Mouse (Mus musculus) spleen, embryonic (tissue): ENCODE measurements around the gene Fbxl17.

Experiments
- CTCF ChIA-PET: fragments of 350-600 bp; sonication (Branson Sonifier 250); formaldehyde crosslinking; loops from one replicate; lab custom pipeline; 2022; lab: Charles Lee

Gene Fbxl17

GRCm38 (mm10) chr17:63112826-63113225 lies 387.0 kb downstream of the Fbxl17 start:
- CTCF ChIA-PET = no interaction called here

DNA sequence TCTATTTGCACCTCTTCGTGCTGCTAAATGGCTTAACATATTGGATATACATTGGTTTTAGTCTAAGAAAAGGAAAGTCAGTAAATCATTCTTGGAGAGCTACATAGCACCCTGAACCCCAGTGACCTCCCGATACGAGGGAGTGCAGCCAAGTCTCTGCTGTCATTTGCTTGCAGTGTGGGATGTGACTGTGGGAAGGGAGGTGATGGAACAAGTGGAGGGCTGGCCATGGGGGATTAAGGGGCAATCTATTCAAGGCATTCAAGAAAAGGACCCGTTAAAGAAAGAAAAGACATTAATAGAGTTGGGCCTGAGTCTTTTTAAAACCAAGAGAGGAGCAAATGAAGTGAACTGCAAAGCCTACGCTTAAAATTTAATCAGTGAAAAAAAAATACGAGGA lies 388.8 kb downstream of the Fbxl17 start:
- CTCF ChIA-PET = no interaction called here

- CTCF ChIA-PET = no interaction called here
Observed at GRCm38 (mm10) chr17:63110211-63110755, 389.5 kb downstream of the Fbxl17 start.

GRCm38 (mm10) chr17:63108035-63108434 lies 391.8 kb downstream of the Fbxl17 start:
- CTCF ChIA-PET = no interaction called here

GRCm38 (mm10) chr17:63107515-63107914 lies 392.3 kb downstream of the Fbxl17 start:
- CTCF ChIA-PET = no interaction called here

GRCm38 (mm10) chr17:63095553-63095952 lies 404.3 kb downstream of the Fbxl17 start:
- CTCF ChIA-PET = no interaction called here

DNA sequence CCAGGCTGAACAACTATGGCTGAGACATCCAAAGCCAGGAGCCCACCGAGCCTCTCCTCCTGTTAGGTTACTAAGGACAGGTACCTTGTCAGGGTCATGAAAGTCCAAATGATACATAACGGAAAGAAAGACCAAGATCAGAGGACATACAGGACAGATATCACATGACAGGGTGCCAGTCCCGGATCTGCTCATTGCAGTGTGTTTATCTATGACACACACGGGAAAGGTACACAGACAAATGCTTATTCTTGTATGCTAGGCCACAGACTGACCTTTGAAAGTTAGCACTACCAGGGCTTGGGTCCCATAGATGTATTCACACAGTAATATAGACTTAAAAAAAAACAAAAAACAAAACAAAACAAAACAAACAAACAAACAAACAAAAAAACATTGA lies 404.8 kb downstream of the Fbxl17 start:
- CTCF ChIA-PET = no interaction called here

- CTCF ChIA-PET = no interaction called here
Observed at GRCm38 (mm10) chr17:63093184-63093583, 406.6 kb downstream of the Fbxl17 start.

DNA sequence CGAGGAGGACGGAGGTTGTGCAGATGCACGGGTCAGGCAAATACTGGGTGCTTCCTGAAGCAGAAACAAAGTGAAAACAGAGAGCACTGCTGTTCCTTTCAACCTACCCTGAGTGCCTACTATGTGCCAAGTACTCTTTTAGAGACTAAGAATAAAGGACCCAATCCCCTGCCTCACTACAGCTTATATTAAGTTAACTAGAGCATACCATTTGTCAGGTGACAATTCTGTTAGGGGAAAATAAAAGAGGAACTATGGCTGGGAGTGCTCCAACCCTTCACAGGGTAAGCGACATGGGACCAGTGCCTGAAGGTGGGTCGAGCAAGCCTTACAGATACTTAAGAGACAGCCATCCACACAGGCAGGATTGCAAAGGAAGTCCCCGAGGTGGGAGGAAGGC lies 407.0 kb downstream of the Fbxl17 start:
- CTCF ChIA-PET = interaction anchor here (0.5 kb wide), 1 partner anchor 307 kb away, joined by 4 read pairs; no protein-coding TSS in a partner anchor

DNA sequence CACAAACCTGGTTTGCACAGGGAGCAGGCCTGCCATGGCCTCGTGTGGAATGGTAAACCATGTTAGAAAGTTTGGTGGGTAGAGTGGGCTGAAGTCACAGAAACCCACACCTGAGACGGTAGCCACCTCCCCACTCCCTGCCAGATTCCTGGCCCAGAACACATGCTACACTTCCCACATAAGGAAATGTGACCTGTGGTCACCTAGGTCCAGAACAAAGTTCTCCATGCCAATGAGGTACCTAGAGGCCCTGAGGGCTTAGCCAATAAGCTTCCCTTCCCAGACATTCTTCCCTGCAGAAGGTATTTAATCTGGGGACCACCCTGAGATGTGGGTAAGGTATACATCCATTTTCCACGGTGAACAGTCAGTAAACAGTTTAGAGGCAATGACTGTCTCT lies 409.7 kb downstream of the Fbxl17 start:
- CTCF ChIA-PET = no interaction called here

DNA sequence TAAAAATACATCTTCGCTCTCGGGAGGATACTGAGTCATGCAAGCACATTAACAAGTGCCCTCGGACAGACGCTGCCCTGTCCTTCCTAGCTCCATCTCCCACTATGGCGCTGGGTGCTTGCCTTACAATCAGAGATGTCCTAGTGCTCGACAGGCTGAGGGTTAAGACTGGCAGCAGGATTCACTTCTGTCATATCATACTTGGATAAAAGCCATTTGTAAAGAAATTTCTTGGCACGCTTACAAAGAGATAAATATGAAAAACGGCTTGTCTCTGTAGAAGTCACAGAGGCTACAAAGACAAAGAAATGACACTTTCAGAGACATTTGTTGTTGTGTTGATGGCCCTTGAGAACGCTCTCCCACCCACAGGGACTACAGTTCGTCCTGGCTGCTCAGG lies 412.6 kb downstream of the Fbxl17 start:
- CTCF ChIA-PET = no interaction called here

DNA sequence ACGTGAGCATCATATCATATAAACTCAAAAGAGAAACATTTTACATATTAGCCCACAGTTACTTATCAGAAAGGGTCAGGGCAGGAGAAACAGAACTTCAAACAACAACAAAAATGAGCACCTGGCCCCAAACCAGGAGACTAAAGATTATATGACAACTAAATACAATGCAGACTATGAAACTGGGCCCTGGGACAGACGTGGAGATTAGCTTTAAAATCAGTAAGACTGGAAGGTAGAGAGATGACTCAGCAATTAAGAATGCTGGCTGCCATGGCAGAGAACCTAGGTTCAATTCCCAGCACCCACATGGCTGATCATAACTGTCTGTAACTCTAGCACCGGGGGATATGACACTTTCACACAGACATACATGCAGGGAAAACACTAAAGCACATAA lies 413.3 kb downstream of the Fbxl17 start:
- CTCF ChIA-PET = no interaction called here

GRCm38 (mm10) chr17:63085227-63085626 lies 414.6 kb downstream of the Fbxl17 start:
- CTCF ChIA-PET = no interaction called here

DNA sequence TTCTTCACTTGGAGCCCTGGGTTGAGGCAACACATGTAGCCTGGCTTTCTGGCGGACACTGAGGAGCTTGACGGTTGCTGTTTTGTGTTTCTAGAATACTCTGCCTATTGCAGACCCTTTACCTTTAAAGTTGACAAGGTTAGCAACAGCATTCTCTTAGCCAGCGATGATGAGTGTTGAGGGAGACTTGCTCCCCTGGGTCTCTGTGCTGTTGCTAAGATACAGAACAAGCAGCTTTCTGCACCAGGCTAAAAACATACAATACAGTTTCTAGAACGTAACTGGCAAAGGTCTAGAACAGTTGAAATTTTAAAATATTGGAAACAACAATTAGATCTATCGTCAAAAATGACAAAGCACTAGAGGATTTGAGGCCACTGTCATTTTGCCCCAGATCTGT lies 420.7 kb downstream of the Fbxl17 start:
- CTCF ChIA-PET = no interaction called here

GRCm38 (mm10) chr17:63077509-63077908 lies 422.3 kb downstream of the Fbxl17 start:
- CTCF ChIA-PET = no interaction called here

- CTCF ChIA-PET = interaction anchor here (0.7 kb wide), 1 partner anchor 205 kb away, joined by 6 read pairs; no protein-coding TSS in a partner anchor
Observed at GRCm38 (mm10) chr17:63076661-63077060, 423.2 kb downstream of the Fbxl17 start.

- CTCF ChIA-PET = no interaction called here
Observed at GRCm38 (mm10) chr17:63076037-63076426, 423.8 kb downstream of the Fbxl17 start.

GRCm38 (mm10) chr17:63075091-63076036 lies 424.5 kb downstream of the Fbxl17 start:
- CTCF ChIA-PET = no interaction called here

- CTCF ChIA-PET = interaction anchor here (0.5 kb wide), 1 partner anchor 61 kb away, joined by 7 read pairs; no protein-coding TSS in a partner anchor
Observed at GRCm38 (mm10) chr17:63073342-63073741, 426.5 kb downstream of the Fbxl17 start.

DNA sequence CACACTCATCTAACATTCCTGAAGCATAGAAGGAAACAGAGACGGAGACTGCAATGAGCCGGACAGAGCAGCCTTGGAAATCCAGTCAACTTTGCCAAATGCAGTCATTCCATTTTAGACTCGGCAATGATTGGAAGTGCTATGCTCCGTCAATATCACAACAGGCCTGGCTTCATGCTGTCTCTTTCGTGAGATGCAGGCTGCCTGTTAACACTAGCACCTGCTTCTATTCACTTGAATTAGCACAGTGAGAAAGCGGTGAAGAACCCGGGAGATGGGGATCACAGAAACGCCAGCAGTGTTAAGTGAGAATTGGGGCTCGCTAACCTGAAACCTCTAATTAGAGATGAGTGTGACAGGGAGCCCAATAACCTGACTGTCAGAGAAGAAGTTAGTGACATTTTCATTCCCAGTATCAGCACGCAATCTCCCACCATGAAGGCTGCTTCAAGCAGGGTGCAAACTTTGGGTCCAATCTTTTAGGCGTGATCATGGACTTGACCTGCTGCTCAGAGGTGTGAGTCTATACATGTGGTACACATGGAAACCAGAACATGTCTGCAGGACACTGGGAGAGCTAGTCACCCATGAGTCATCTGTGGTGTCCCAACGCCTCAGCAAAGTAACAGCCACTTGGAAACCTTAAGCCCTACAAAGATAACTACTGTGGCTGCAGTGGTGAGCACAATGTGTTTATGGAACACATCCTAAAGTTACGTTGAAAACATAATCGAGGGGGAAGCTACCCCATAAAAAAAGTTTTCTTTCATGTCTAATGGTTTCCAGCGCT lies 428.5 kb downstream of the Fbxl17 start:
- CTCF ChIA-PET = no interaction called here

- CTCF ChIA-PET = no interaction called here
Observed at GRCm38 (mm10) chr17:63070161-63070761, 429.6 kb downstream of the Fbxl17 start.

DNA sequence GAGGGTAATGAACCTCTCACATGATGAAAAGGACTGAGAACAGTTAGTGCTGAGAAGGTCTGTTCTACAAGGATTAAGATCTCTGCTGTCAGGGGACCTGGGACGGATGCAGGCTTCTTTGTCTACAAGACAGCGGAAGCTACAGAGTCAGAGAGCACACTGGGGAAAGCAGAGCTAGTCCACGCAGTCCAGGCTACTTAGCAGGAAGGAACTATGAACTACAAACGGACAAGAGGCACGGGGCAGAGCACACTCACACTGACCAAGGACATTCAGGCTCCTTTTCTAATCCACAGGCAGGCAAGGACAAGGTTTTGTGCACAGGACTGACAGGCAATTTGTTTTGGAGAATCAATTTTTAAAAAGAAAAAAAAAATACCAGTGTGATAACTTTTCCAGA lies 437.0 kb downstream of the Fbxl17 start:
- CTCF ChIA-PET = no interaction called here
